Mouse (Mus musculus) megakaryocyte, embryonic 14.5 days (primary cell): ENCODE measurements at regions not wholly inside any gene's neighbourhood (a gene's known extent, or its start where the extent isn't known, plus 50 kb on each side); places are given as distances from the start of the nearest gene placed in this dataset.
"Not testable (repeated sequence)": the region's sequence is repeated elsewhere in the genome, so short reads cannot be mapped to it uniquely, and the experiment has no call there.

Experiments
- H3K27me3 ChIP-seq: replicated peaks from 2 replicates; pipeline ENCODE3; 2012; ENCODE audit warnings: inconsistent platforms
- H3K36me3 ChIP-seq: replicated peaks from 2 replicates; pipeline ENCODE3; 2012; ENCODE audit warnings: low read length, inconsistent platforms, mixed read lengths
- H3K4me1 ChIP-seq: 2 replicates; pipeline ENCODE4 v1.6.1; 2012; ENCODE audit warnings: inconsistent platforms
- H3K4me3 ChIP-seq: replicated peaks from 2 replicates; pipeline ENCODE3; 2012; ENCODE audit warnings: moderate library complexity, mild to moderate bottlenecking, inconsistent platforms
- H3K9me3 ChIP-seq: 2 replicates; pipeline ENCODE4 v1.6.1; 2012; ENCODE audit warnings: inconsistent platforms
- FLI1 ChIP-seq: IDR thresholded peaks from 2 replicates; pipeline ENCODE4 v1.6.1; 2012; ENCODE audit warnings: low read length, inconsistent platforms, mixed read lengths
- GATA1 ChIP-seq: IDR thresholded peaks from 3 replicates; pipeline ENCODE4 v1.6.1; 2012; ENCODE audit warnings: mixed read lengths, low read length, inconsistent platforms, borderline replicate concordance

DNA sequence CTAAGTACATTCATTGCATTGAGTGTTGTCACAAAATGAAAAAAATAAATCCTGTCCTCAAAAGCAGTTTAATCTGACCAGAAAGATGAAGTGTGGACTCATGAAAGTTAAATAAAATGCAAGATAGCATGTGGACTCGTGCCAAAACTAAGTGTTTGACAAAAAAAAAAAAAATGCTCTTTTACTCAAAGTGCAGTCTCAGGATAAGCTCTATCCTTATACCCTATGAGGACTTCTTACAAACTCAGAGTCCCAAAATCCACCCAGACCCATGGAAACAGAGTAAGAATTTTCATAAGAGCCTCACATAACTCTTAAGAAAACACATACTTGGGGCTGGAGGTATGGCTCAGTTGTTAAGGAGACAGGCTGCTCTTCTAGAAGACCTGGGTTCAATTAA lies 267.7 kb downstream of the Tpbg start:
- Histone ChIP-seq H3K36me3 (no peaks in the 10 kb centered on the region), H3K9me3 (peaks cover 4% of the 10 kb centered on the region; the same call in 1 of the 2 replicates), H3K4me1 (no peaks in the 10 kb centered on the region), H3K27me3 (no peaks in the 10 kb centered on the region), H3K4me3 (no peak overlapping the region)
- no peak for TF ChIP-seq GATA1
- no peak for TF ChIP-seq FLI1

DNA sequence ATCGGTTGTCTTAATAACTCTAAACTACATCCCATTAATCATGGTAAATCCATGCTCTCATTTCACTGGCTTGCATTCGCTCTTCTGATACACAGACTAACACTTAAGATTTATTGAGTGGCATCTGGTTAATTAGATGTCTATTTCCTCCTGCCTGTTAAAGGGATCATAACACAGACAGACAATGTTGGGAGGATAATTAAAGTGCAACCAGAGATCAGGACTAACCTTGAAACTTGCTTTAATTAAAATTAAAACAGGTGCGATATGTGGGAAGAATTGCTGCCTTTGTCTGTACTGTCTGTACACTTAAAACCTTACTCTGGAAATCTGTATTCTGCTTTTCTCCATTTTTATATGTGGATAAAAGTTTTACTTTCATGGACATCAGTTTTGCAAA lies 277.2 kb downstream of the Tpbg start:
- Histone ChIP-seq H3K27me3 (no peaks in the 10 kb centered on the region), H3K9me3 (no peaks in the 10 kb centered on the region), H3K4me1 (no peaks in the 10 kb centered on the region), H3K36me3 (no peaks in the 10 kb centered on the region), H3K4me3 (no peak overlapping the region)
- TF ChIP-seq FLI1 (no peak), GATA1 (no peak)

DNA sequence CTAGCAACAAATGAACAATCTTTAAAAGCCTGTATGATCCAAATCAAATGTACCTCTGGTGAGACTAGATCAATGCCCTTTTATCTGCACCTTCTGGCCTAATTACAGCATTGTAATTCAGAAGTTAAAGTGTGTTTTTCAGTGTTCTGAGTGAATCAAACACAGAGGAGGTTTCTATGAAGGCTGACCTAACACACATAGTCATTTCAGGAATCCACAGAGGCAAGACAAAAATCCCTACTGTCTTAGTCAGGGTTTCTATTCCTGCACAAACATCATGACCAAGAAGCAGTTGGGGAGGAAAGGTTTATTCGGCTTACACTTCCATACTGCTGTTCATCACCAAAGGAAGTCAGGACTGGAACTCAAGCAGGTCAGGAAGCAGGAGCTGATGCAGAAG lies 293.4 kb downstream of the Tpbg start:
- not testable (repeated sequence) for H3K4me3 ChIP-seq, H3K36me3 ChIP-seq, H3K9me3 ChIP-seq, H3K27me3 ChIP-seq, H3K4me1 ChIP-seq

DNA sequence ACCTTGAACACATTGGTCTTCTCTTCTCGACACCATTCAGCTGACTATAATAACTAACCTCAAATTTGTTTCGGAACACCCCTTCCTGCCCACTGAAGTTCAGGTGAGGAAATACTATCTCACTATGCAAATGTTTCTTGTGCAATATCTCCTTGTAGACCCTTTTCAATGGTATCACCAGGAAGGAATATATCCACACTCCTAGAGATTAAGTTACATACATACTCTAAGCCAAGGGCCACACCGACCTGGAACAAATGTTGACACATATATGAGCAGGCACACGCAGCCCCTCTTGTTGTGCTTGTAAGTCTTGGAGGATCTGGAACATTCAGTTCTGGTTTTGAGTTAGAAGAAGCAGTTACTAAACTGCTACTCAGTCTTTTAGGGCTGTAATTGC lies 303.7 kb downstream of the Tpbg start:
- no peaks in the 10 kb centered on the region for H3K27me3 ChIP-seq
- no peaks in the 10 kb centered on the region for H3K4me1 ChIP-seq
- TF ChIP-seq GATA1 (no peak), FLI1 (no peak)
- no peaks in the 10 kb centered on the region for H3K36me3 ChIP-seq
- peaks cover 16% of the 10 kb centered on the region; the same call in 1 of the 2 replicates for H3K9me3 ChIP-seq
- H3K4me3 ChIP-seq: no peak overlapping the region

DNA sequence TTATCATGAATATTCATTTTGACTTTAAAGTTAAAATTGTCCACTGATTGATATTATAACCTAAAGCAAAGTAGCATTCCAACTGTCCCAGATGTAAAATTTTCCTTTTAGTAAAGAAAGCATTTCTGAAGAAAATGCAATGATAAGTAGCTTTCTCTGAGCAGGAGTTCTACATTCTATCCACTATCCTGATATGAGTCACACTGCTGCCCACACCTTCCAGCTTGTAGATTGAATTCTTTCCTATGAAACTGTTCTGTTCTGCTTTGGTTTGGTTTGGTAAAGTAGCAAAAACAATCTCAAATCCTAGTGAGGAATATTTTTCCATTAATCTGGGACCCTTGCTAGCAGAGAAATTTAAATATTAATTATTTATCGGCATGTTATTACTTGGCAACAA lies 304.4 kb downstream of the Ube2cbp start:
- Histone ChIP-seq H3K4me3 (no peak overlapping the region), H3K27me3 (no peaks in the 10 kb centered on the region), H3K36me3 (no peaks in the 10 kb centered on the region), H3K4me1 (no peaks in the 10 kb centered on the region), H3K9me3 (0 out of 2 replicates have a peak, but pooled peaks cover 3% of the 10 kb centered on the region)
- TF ChIP-seq FLI1 (no peak), GATA1 (no peak)

DNA sequence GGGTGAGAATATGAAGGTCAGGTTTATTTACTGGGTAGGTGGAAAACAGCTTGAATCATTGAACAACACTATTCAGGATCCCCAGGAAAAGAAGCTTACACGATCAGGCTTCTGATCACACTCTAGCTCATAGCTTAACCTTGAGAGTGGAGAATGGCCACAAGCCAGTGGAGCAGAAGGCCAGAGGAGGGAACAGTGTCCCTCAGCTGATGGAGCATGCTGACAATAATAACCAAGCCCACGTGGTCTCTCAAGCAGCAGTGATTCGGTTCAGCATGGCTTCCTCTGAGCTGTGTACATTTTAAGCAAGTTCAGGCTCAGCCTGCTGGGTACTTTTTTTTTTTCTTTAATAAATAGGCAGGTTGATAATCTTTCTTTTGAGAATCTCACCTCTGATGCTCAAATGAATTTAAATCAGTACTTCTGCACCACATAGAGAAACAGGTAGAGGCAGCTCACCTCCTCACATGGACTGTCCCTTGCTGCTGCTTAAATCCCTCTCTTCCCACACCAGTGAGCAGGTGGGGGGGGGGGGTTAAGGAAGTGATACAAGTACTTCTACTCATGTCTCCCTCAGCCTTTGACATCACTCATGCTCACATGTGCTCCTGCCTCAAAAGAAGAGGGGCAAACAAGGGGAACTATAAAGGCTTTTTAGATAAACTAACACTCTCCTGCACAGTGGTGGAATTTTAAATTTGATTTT lies 298.2 kb downstream of the Ube2cbp start:
- Histone ChIP-seq H3K36me3 (no peaks in the 10 kb centered on the region), H3K9me3 (no peaks in the 10 kb centered on the region), H3K27me3 (no peaks in the 10 kb centered on the region)

DNA sequence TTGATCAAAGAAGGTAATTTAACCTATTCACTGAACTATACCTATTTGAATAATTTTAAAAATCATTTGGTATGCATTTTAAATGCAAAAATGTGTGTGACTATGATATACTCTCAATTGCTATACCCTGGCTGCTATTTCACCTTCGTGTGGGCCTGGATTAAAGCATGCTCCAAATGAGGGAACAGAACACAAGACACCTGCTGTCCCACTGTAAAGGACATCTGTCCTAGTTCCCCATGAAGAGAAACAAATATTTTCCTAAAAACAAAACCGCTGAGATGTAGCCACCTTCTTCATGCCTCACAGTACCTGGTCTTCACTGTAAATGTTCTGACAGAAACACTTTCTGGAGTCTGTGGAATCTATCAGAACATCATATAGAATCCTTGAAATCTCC lies 294.0 kb downstream of the Ube2cbp start:
- TF ChIP-seq GATA1 (no peak), FLI1 (no peak)
- no peaks in the 10 kb centered on the region for H3K9me3 ChIP-seq
- no peak overlapping the region for H3K4me3 ChIP-seq
- H3K36me3 ChIP-seq: no peaks in the 10 kb centered on the region
- no peaks in the 10 kb centered on the region for H3K27me3 ChIP-seq
- H3K4me1 ChIP-seq: no peaks in the 10 kb centered on the region

More for the DNA sequence above, 298.2 kb downstream of the Ube2cbp start:
- Histone ChIP-seq H3K4me3 (no peak overlapping the region), H3K4me1 (no peaks in the 10 kb centered on the region)
- TF ChIP-seq GATA1 (no peak), FLI1 (no peak)

DNA sequence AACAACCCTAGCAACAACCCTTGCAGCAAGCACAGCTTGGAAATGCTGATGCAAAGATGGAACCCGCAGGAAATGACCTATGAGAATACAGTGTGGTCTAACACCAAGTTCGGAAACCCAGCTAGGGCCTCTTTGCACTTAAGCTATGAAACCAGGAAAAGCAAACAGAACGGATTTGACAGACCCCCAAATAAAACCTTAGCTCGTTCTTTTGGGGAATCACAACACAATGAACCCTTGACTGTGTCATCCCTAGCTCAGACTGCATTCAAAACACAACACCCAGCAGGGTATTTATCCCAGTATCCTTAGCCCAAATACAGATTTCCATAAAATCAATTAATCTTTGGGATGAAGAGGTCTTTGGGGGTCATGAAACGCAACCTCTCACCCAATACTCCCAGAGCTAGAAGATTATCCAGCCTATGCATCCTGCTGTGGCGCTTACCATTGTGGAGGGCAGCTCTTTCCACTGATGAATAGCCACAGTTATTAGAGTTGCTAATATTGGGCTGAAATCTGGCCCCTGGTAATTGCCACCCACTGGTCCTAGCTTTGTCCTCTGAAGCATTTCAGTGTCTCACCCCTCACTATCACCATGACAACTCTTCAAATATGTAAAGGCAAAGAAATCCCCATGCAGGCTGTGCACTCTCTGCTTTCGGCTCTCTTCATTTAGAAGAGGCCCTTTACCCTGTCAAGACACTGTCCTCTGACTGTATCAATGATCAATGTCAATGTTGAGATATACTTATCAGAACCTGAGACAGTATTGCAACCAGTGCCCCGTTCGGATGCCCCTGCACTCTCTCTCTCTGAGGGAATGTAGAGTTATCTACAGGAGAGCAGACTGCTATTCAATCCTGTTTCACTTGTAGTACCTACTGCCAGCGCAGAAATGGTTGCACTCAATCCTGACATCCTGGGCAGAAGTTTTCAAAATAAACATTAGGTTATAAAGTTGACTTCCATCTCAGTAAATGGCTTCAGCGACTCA lies 277.7 kb downstream of the Ube2cbp start:
- Histone ChIP-seq H3K4me1 (no peaks in the 10 kb centered on the region), H3K36me3 (no peaks in the 10 kb centered on the region), H3K4me3 (no peak overlapping the region), H3K9me3 (no peaks in the 10 kb centered on the region), H3K27me3 (no peaks in the 10 kb centered on the region)
- TF ChIP-seq GATA1 (no peak), FLI1 (no peak)

DNA sequence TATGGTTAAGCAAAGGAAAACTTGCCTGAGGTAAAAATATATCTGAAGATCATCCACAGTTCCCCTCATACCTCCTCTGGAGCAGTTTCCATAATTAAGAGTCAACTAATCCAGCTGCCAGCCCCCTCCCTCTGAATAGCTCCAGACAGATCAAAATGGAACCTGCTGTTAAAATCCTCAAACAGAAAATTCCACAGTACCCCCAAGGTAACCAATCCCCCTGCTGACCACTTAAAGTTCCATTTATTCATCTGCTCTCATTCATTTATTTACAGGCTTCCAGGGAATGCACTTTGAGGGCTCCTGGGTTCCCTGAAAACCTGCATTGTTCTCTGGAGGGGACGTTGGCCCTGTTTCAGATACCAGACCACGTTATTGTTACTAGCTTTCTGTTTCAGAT lies 275.9 kb downstream of the Ube2cbp start:
- H3K9me3 ChIP-seq: no peaks in the 10 kb centered on the region
- TF ChIP-seq GATA1 (no peak), FLI1 (no peak)
- no peaks in the 10 kb centered on the region for H3K27me3 ChIP-seq
- H3K36me3 ChIP-seq: no peaks in the 10 kb centered on the region
- H3K4me3 ChIP-seq: no peak overlapping the region
- H3K4me1 ChIP-seq: no peaks in the 10 kb centered on the region

DNA sequence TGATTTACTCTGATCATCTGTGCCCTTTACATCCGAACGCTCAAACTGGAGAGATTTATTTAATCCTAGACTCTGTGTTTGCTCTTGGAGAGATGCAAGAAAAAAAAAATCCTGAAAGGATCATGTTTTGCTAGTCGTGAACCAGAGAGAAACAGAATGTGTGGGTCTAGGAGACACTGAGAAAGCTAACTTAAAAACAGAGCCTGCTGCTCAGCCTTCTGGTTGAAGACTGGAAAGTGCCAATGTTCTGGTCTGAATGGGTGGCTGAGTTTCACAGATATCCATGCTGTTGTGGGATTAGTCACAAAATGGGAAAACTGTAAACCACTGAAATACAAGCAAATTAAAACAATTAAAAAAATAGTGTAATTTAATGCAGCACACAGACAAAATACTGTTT lies 259.7 kb downstream of the Ube2cbp start:
- Histone ChIP-seq H3K4me1 (no peaks in the 10 kb centered on the region), H3K36me3 (no peaks in the 10 kb centered on the region), H3K27me3 (no peaks in the 10 kb centered on the region), H3K9me3 (0 out of 2 replicates have a peak, but pooled peaks cover 4% of the 10 kb centered on the region), H3K4me3 (no peak overlapping the region)
- TF ChIP-seq FLI1 (no peak), GATA1 (no peak)
